Mouse (Mus musculus): ENCODE data around the gene E030025P04Rik. TPM values are rescaled to one million over a fixed set of nuclear protein-coding genes. Genes with fewer than 3 reads are reported as not detected.

Gene E030025P04Rik
- polyA plus RNA-seq (2021; fragmentation: Nextera tagmentation), result 0.10 TPM in 1 of 2 replicates, not detected in the other
- long read RNA-seq, experiment 1, result 0 reads
- long read RNA-seq, experiment 2, result 0 reads

DNA sequence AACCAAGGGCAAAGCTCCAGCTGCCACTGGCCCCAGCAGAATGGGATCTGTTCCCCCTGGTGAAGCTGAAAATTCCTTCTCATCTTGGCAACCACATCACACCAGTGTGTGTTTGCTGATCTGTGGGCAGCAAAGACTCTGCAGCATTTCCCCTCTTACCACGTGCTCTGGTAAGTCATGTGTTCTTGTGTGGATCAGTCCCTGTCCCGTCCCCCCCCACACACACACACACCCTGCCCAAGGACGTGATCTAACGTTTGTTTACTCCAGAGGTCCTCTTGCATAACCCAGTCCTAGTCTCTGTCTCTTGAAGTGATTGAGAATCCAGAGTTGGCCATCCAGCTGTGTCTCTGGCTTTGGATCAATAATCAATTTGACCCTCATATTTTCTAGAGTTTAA lies at the start of gene E030025P04Rik:
E030025P04Rik (minus strand) TSS at position 134 of the 400 bp plus-strand sequence.

Other genes starting within 250 kb of the E030025P04Rik start
- 6.7 and 6.8 TPM in 2 replicates for gene Axin2, start 224.0 kb downstream of the E030025P04Rik start, polyA plus RNA-seq (2021; fragmentation: Nextera tagmentation)
- 28.5 and 35.3 TPM in 2 replicates for gene Rgs9, start 153.8 kb upstream of the E030025P04Rik start, polyA plus RNA-seq (2021; fragmentation: Nextera tagmentation)
- 19.4 and 30.2 TPM in 2 replicates for gene Gna13, start 218.5 kb upstream of the E030025P04Rik start, polyA plus RNA-seq (2021; fragmentation: Nextera tagmentation)

All from left cerebral cortex, adult 6 months (tissue).